Mouse (Mus musculus): Measurements from ENCODE around the gene Fads2. TPM values are rescaled to one million over a fixed set of nuclear protein-coding genes. Genes with fewer than 3 reads are reported as not detected.

Gene Fads2
- total and polyA plus RNA-seq, 2 experiments = 284 to 618 TPM

DNA sequence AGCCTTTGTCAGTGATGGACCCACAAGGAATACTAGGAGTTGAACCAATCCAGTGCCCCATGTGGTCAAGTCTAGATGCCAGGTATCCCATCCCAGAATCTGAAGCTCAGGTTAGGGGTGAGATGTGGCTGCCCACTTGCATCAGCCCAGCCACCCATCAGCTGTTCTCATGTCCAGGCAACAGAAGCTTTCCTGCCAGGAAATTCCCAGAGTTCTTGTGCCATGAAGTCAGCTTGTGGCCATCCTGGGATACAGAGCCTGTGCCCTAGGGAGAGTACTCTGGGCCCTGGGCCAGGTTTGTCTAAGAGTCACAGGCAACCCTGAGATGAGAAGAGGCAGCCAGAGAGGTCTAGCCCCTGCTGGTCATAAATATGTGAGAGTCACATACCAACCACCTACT lies 57.9 kb downstream of the Fads2 start:
- Histone ChIP-seq H3K36me3 (ENCODE audit: control insufficient read depth, insufficient read depth, low read length) (no peaks in the 10 kb centered on the region), H3K79me2 (ENCODE audit: control insufficient read depth, insufficient read depth, low read length) (no peaks in the 10 kb centered on the region), H3K4me3 (ENCODE audit: insufficient read depth, low read depth, low read length) (no peak overlapping the region), H3K9ac (ENCODE audit: low read depth, low read length) (no peak overlapping the region), H3K27ac (replicated peaks; ENCODE audit: insufficient read depth, low read depth, low read length) (no peak overlapping the region), H3K27me3 (ENCODE audit: control insufficient read depth, insufficient read depth, low read length) (no peaks in the 10 kb centered on the region), H3K4me1 (ENCODE audit: control insufficient read depth, insufficient read depth, low read length) (peaks cover 10% of the 10 kb centered on the region)
- TF ChIP-seq POLR2A (IDR thresholded peaks at IDR 0.05; ENCODE audit: extremely low read depth, insufficient read depth, low read length) = no peak
- TF ChIP-seq CTCF (IDR thresholded peaks at IDR 0.05; ENCODE audit: low read depth, low read length) = no peak
- no peak for DNase-seq (ENCODE audit: extremely low read depth, low read depth, low spot score)

DNA sequence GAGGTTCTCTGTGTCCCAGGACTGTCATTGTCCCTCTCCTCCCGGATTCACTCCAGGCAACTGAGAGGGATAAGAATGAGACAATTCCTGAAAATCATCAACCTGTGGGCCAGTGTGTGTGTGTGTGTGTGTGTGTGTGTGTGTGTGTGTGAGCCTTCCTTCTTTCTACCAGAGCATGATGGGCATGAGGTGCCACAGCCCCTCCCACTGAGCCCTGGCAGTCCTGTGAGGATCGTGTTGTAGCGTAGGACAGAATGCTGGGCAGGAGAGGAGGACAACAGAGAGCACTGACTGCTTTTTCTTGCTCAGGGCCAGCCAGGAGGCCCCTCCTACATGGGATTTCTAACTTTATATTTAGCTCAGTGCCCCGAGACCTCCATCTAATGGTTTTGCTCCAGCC lies 58.7 kb downstream of the Fads2 start:
- no peaks in the 10 kb centered on the region for H3K27me3 ChIP-seq (ENCODE audit: control insufficient read depth, insufficient read depth, low read length)
- WGBS = 83% methylated on average over 4 of the region's 4 CpGs
- no peak overlapping the region for H3K9ac ChIP-seq (ENCODE audit: low read depth, low read length)
- H3K4me3 ChIP-seq (ENCODE audit: insufficient read depth, low read depth, low read length) = no peak overlapping the region
- H3K36me3 ChIP-seq (ENCODE audit: control insufficient read depth, insufficient read depth, low read length) = no peaks in the 10 kb centered on the region
- peaks cover 13% of the 10 kb centered on the region for H3K4me1 ChIP-seq (ENCODE audit: control insufficient read depth, insufficient read depth, low read length)
- no peaks in the 10 kb centered on the region for H3K79me2 ChIP-seq (ENCODE audit: control insufficient read depth, insufficient read depth, low read length)
- TF ChIP-seq POLR2A (IDR thresholded peaks at IDR 0.05; ENCODE audit: extremely low read depth, insufficient read depth, low read length) (no peak), CTCF (IDR thresholded peaks at IDR 0.05; ENCODE audit: low read depth, low read length) (no peak)
- no peak for DNase-seq (ENCODE audit: extremely low read depth, low read depth, low spot score)
- no peak overlapping the region for H3K27ac ChIP-seq (replicated peaks; ENCODE audit: insufficient read depth, low read depth, low read length)

DNA sequence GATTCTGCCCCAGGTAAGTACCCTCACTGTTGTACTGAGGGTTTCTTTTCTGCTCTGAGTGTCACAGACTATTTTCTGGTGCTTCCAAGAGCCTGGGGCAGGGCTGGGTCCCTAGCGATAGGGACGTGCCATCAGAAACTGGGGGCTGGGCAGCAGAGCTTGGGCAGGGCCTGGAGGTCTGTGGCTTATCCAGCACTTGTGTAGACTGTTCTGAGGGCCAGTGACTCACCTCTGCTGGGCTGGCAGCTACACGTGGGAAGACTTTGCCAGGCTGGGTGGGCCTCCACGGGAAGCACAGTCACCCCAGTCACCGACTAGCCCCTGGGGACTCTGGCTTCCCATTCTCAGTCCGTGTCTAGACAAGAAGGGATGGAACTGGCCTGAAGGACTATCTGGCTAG lies 59.3 kb downstream of the Fads2 start:
- Histone ChIP-seq H3K4me1 (ENCODE audit: control insufficient read depth, insufficient read depth, low read length) (peaks cover 13% of the 10 kb centered on the region), H3K27ac (replicated peaks; ENCODE audit: insufficient read depth, low read depth, low read length) (no peak overlapping the region), H3K4me3 (ENCODE audit: insufficient read depth, low read depth, low read length) (peak overlapping the region; percentile 66), H3K36me3 (ENCODE audit: control insufficient read depth, insufficient read depth, low read length) (no peaks in the 10 kb centered on the region), H3K9ac (ENCODE audit: low read depth, low read length) (no peak overlapping the region), H3K27me3 (ENCODE audit: control insufficient read depth, insufficient read depth, low read length) (no peaks in the 10 kb centered on the region), H3K79me2 (ENCODE audit: control insufficient read depth, insufficient read depth, low read length) (no peaks in the 10 kb centered on the region)
- 63% methylated on average over 6 of the region's 6 CpGs for WGBS
- no peak for DNase-seq (ENCODE audit: extremely low read depth, low read depth, low spot score)
- TF ChIP-seq CTCF (IDR thresholded peaks at IDR 0.05; ENCODE audit: low read depth, low read length) (no peak), POLR2A (IDR thresholded peaks at IDR 0.05; ENCODE audit: extremely low read depth, insufficient read depth, low read length) (no peak)

GRCm38 (mm10) chr19:10041388-10042148 lies 60.0 kb downstream of the Fads2 start, which contains the start of gene Fads3:
Gene Fads3 (plus strand): TSS chr19:10041569.
- Histone ChIP-seq H3K27ac (replicated peaks; ENCODE audit: insufficient read depth, low read depth, low read length) (no peak within 1 kb of the TSS), H3K9ac (ENCODE audit: low read depth, low read length) (peak within 1 kb of the TSS; percentile 42), H3K4me1 (ENCODE audit: control insufficient read depth, insufficient read depth, low read length) (peaks cover 11% of the 10 kb centered on the region), H3K79me2 (ENCODE audit: control insufficient read depth, insufficient read depth, low read length) (no peaks in the 10 kb centered on the region), H3K36me3 (ENCODE audit: control insufficient read depth, insufficient read depth, low read length) (no peaks in the 10 kb centered on the region), H3K4me3 (ENCODE audit: insufficient read depth, low read depth, low read length) (peak within 1 kb of the TSS; percentile 66), H3K27me3 (ENCODE audit: control insufficient read depth, insufficient read depth, low read length) (no peaks in the 10 kb centered on the region)
- DNase-seq (ENCODE audit: extremely low read depth, low read depth, low spot score) = no peak
- peak; percentile 63; the same call in 1 of the 2 replicates for TF ChIP-seq POLR2A (IDR thresholded peaks at IDR 0.05; ENCODE audit: extremely low read depth, insufficient read depth, low read length)
- TF ChIP-seq CTCF (IDR thresholded peaks at IDR 0.05; ENCODE audit: low read depth, low read length) = no peak
- WGBS = 3% methylated on average over 57 of the region's 69 CpGs

DNA sequence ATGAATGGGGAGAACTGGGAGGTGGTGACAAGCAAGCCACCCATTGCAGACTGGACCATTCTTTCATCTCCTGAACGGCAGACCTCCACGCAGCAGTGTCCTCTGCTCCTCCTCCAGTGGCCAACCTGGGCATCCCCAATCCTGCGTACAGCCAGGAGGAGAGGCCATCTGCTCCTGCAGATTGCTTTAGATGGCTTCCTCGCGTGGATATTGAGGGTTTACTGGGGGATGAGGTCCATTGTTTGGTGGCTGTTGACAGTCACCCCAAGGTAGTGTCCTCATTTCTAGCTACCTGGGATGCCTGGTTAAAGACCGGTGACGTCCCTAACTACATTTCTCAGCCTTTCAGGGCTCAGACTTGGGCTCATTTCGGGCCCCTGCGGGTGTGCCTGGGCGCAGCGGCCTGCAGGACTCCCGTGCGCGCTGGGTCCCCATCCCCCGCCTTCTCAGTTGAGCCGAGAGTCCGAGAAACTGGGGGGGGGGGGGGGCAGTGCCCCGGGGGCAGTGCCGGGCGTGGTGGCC lies 60.6 kb downstream of the Fads2 start:
- DNase-seq (ENCODE audit: extremely low read depth, low read depth, low spot score) = no peak
- Histone ChIP-seq H3K4me1 (ENCODE audit: control insufficient read depth, insufficient read depth, low read length) (peaks cover 7% of the 10 kb centered on the region), H3K27ac (replicated peaks; ENCODE audit: insufficient read depth, low read depth, low read length) (no peak overlapping the region), H3K79me2 (ENCODE audit: control insufficient read depth, insufficient read depth, low read length) (no peaks in the 10 kb centered on the region), H3K27me3 (ENCODE audit: control insufficient read depth, insufficient read depth, low read length) (no peaks in the 10 kb centered on the region), H3K36me3 (ENCODE audit: control insufficient read depth, insufficient read depth, low read length) (no peaks in the 10 kb centered on the region), H3K9ac (ENCODE audit: low read depth, low read length) (no peak overlapping the region), H3K4me3 (ENCODE audit: insufficient read depth, low read depth, low read length) (peak overlapping the region; percentile 15; the same call in 1 of the 2 replicates)
- TF ChIP-seq CTCF (IDR thresholded peaks at IDR 0.05; ENCODE audit: low read depth, low read length) = no peak
- TF ChIP-seq POLR2A (IDR thresholded peaks at IDR 0.05; ENCODE audit: extremely low read depth, insufficient read depth, low read length) = no peak
- 34% methylated on average over 17 of the region's 20 CpGs for WGBS

- WGBS = 86% methylated on average over 2 of the region's 2 CpGs
- no peak overlapping the region for H3K9ac ChIP-seq (ENCODE audit: low read depth, low read length)
- H3K79me2 ChIP-seq (ENCODE audit: control insufficient read depth, insufficient read depth, low read length) = no peaks in the 10 kb centered on the region
- no peak overlapping the region for H3K27ac ChIP-seq (replicated peaks; ENCODE audit: insufficient read depth, low read depth, low read length)
- H3K36me3 ChIP-seq (ENCODE audit: control insufficient read depth, insufficient read depth, low read length) = no peaks in the 10 kb centered on the region
- TF ChIP-seq CTCF (IDR thresholded peaks at IDR 0.05; ENCODE audit: low read depth, low read length) (peak; percentile 53; the same call in 1 of the 2 replicates), POLR2A (IDR thresholded peaks at IDR 0.05; ENCODE audit: extremely low read depth, insufficient read depth, low read length) (no peak)
- H3K4me1 ChIP-seq (ENCODE audit: control insufficient read depth, insufficient read depth, low read length) = peaks cover 7% of the 10 kb centered on the region
- H3K27me3 ChIP-seq (ENCODE audit: control insufficient read depth, insufficient read depth, low read length) = no peaks in the 10 kb centered on the region
- H3K4me3 ChIP-seq (ENCODE audit: insufficient read depth, low read depth, low read length) = no peak overlapping the region
- DNase-seq (ENCODE audit: extremely low read depth, low read depth, low spot score) = no peak
Observed at GRCm38 (mm10) chr19:10039615-10040014, 61.9 kb downstream of the Fads2 start.
